Mouse (Mus musculus) lung, postnatal 4 days (tissue): Measurements from ENCODE around the gene Pde4c.

Experiments
- DNase-seq, 2 experiments: peaks; one replicate each; pipeline ENCODE4 v3.0.0; 2021

The Pde4c gene

DNA sequence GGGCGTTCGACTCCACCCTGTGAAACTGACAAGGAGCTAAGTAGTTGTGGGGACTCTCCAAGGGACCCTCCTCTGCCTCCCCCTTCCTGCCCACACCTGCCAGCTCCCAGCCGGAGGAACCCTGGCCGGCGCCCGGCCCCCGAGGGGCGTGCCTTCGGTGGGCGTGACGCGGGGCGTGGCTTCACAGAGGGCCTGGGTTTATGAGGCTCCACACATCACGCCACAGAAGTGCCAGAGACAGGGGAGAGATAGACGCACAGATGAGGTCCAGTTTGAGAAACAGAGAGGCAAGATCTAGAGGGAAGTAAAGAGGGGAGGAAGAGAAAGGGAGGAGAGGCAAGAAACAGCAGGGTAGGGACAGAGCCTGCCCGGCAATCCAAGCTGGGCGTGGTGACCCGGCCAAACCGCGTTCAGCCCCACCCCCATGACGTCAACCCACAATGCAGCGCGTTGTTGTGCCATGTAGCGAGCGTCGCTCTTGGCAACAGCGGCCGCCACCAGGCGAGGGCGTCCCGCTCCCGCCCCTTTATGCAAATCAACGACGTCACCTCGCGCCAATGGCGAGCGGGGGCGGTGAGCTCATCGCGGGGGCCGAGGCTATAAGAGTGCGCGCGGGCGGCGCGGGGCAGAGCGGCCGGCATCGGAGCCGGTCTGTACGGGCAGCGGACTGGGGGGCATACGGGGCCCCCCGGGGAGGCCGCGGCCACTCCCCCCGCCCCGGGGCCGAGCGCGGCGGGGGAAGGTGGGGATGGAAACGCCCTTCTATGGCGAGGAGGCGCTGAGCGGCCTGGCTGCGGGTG, 25.0 kb upstream of the Pde4c start, which contains the start of gene Jund:
TSS of gene Jund (plus strand) at position 640 of the 800 bp plus-strand sequence.
- DNase-seq, result peak; percentile 99 to 100

DNA sequence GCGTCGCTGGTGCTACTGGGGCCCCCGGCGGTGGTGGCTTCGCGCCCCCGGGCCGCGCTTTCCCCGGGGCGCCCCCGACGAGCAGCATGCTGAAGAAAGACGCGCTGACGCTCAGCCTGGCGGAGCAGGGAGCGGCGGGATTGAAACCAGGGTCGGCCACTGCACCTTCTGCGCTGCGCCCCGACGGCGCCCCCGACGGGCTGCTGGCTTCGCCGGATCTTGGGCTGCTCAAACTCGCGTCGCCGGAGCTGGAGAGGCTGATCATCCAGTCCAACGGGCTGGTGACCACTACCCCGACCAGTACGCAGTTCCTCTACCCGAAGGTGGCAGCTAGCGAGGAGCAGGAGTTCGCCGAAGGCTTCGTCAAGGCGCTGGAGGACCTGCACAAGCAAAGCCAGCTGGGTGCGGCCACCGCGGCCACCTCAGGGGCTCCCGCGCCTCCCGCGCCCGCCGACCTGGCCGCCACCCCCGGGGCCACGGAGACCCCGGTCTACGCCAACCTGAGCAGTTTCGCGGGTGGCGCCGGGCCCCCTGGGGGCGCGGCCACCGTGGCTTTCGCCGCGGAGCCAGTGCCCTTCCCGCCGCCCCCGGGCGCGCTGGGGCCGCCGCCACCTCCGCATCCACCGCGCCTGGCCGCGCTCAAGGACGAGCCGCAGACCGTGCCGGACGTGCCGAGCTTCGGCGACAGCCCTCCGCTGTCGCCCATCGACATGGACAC, 24.2 kb upstream of the Pde4c start:
- no peak for DNase-seq

DNA sequence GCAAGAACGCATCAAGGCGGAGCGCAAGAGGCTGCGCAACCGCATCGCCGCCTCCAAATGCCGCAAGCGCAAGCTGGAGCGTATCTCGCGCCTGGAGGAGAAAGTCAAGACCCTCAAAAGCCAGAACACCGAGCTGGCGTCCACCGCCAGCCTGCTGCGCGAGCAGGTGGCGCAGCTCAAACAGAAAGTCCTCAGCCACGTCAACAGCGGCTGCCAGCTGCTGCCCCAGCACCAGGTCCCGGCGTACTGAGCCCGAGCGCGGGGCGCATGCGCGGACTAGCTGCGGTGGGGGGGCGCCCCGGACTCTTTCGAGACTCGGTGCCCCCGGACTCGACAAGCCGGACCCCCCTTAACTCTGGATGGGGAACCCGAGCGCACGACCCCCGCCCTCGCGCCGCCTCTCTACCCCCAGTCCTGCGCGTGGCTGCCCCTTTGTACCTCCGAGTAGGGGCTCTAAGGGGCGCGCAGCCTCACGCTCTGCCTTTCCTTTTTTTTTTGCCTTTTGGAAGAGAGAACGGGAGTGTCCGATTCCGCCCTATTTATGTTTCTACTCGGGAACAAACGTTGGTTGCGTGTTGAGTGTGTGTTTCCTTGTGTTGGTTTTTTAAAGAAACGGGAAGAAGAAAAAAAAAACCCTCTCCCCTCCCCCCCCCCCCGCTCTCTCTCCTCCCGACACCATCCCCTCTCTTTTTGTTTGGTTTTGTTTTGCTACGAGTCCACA, 23.5 kb upstream of the Pde4c start:
- DNase-seq, result peak; percentile 85 to 92

DNA sequence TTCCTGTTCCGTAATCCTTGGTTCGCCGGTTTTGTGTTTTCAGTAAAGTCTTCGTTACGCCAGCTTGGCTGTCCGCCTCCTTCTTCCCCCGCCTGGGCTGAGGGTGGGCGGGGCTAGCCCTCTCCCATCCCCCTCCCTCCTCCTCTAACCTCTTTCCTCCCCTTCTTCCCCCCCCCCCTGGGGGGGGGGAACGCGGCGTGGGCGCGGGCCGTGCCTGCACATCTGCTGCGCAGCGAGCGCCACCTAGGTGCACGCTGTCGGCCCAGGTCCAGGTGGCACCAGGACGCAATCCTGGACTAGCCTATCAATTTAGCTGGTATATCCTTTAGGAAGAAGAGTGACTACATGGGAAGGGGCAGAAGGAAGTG, 23.0 kb upstream of the Pde4c start:
- peak; percentile 93 to 94 for DNase-seq

DNA sequence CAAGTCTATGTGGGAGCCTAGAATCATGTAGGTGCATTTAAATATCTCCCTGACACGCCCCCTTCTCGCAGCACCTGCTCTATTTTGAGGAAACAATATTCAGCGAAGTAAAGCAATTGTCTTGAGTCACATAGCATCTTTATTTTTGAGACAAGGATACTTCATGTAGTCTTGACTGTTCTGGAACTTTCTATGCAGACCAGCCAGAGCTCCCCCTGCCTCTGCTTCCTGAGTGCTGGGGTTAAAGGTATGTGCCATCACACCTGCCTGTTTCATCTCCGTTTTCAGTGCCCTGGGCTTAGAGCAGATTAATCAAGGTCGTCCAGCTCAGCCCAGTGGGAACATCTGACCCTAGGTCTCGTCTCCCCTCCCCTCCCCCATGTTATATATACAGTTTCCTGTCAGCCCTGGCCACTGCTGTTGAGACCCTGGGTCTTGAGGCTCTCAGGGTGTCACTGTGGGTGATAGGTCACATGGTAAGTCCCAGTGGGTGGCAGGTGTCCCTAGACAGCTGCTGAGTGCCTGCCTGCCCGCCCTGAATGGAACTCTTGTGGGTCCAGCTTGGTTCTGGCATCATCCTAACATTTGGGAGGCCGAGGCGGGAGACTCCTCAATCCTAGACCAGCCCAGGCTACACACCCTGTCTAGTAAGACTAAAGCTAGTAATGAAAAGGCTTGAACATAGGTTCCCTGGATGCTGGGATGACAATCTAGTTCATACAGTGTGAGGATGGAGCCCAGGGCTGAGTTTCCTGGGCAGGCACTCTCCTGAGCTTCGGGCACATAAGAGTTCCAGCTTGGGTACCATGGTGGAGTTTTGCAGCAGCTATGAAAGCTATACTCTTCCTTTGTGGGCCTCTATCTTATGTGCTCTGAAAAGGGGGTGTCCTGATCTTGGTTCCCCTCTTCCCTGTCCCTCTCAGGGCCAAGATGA, 22.2 kb upstream of the Pde4c start:
- DNase-seq, result no peak

DNA sequence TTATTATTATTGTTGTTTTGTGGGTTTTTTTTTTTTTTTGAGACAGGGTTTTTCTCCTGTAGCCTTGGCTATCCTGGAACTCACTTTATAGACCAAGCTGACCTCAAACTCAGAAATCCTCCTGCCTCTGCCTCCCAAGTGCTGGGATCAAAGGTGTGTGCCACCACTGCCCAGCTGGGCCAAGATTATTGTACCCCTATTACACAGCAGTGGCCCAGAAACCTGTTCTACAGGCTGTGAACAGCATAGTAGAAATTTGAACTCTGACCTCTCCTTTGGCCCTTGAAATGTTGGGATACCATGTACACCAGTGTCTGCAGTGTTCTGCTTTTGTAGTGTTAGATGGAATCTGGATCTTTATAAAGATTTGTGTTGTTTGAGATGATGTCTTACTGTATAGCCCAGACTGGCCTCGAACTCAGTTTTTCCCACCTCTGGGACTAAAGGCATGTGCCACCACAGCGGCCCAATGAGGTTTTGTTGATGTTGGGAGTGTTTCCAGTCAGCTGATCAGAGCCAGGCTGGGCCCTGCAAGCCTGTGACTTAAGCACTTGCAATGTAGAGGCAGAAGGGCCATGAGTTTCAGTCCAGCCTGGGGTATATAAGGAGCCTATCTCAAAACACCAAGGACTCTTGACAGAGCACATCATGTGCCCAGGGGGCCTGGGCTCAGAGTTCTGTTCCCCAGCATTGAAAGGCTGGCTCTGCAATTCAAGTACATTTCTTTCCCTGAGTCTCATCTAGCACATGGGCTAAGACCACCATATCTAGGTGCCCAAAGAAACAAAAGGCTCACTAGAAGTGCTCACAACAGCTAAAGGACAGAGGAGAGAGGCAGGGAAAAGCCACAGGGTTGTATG, 21.3 kb upstream of the Pde4c start:
- no peak for DNase-seq

DNA sequence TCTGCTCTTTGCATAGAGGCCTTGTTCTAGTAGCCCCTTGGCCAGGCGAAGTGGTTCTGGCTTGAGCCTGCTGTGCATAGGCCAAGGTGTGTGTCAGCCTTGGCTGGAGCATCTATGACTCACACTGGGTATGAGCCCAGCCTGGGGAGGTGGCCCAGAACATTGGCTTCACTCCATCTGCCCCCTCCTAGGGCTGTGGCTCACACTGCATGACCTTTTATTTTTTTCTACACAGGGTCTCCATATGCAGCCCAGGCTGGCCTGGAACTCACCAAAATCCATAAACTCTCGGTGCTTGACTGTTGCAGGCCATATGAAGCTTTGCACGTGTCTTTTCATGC, 20.7 kb upstream of the Pde4c start:
- DNase-seq, result peak; percentile 58 to 72

DNA sequence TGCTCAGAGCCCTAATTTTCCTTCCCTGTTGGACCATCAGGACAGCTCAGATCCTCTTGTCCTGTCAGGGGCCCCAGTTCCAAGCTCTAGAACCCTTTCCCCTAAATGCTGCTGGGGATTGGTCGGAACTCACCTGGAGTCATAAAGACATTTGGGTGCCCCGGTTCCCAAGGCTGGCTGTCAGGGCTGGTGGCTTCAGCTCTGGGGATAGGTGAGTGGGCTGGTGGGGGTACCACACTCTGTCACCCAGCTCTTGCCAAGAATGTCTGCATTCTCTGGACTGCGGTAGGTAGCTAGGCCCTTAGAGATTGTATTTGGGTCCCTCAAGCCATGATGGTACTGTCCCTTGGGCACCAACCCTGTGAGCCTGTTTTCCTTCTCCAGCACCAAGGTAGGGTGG, 20.2 kb upstream of the Pde4c start, which contains the start of gene Iqcn:
TSS of gene Iqcn (plus strand) at position 171 of the 400 bp plus-strand sequence.
- no peak for DNase-seq

DNA sequence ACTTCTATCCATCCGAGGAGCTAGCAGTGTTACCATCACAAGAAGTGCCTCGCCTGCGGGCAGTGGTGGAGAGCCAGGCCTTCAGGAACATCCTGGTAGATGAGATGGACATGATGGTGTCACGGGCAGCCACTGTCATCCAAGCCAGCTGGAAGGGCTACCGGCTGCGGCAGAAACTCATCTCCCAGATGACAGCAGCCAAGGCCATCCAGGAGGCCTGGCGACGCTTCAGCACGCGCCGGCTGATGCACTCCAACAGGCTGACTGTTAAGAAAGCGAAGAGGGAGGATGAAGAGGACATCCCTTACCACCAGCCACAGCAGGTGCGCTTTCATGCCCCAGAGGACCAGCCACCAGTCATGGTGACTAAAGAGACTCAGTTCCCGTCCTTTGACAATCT, 15.2 kb upstream of the Pde4c start:
- no peak for DNase-seq

DNA sequence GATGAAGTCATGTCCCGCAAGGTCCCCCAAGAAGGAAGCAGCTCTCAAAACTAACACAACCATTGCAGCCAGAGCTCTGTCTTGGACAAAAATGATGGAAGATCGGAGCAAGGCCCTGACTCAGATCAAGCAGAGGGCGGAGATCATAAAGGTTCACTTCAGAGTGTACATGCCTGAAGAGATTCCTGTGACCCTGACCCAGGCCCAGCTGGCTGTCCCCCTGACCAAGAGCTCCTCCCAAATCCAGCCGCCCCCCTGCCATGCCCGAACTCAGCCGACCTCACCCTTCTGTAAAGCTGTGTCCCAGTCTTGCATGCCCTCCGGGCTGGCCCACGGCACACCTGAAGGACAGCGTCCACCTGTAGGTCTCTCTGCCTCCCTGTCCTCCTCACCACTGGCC, 13.7 kb upstream of the Pde4c start:
- no peak for DNase-seq

DNA sequence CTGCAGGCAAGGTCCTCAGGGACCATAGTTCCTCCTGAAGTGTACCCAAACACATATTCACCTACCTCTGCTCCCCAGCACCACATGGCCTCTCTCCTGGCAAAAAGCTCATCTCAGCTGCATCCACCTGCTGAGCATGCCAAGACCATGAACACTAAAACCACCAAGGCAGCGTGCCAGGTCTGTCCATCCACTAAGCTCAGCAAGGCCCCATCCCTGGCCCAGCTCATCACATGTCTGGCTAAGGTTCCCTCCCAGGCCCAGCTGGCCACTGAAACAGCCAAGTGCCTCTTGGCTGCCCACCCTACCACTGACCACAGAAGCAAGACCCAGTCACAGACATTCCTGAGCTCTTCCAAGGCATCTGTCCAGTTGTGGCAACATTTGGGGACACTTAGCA, 13.2 kb upstream of the Pde4c start:
- no peak for DNase-seq

DNA sequence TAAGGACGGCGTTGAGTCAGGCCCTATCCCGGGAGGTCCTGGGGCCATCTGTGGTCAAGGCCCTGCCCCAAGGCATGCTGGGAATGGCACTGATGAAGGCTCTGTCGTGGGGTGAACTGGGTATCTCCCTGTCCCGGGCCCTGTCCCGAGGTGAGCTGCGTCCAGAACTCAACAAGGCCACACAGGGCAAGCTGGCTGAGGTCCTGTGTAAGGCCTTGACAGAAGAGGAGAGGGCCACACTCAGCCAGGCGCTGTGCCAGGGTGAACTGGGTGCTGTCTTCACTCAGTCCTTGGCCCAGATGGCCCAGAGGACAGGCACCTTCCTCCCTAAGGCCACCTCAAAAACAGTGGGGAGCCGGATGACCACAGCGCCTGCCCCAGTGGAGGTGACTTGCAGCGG, 12.5 kb upstream of the Pde4c start:
- DNase-seq, result no peak

DNA sequence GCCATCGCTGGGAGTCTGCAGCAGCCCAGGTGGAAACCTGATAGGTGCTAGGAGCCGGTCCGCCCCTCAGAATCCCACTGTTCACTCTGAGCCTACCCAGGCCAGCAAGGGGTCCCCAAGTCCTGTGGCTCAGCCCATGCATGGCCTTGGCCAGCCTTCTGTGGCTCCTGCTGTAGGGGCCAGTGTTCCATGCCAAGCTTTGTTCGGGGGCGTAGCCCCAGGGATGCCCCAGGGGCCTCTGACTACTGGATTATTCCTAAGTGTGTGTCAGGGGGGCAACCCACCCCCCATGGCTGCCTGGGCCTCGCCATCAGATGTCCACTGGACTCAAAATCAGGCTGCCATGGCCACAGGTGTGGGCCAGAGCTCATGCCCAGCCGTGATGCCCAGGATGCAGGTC, 9.5 kb upstream of the Pde4c start:
- DNase-seq, result peak in 1 of 2 experiments; percentile 20

DNA sequence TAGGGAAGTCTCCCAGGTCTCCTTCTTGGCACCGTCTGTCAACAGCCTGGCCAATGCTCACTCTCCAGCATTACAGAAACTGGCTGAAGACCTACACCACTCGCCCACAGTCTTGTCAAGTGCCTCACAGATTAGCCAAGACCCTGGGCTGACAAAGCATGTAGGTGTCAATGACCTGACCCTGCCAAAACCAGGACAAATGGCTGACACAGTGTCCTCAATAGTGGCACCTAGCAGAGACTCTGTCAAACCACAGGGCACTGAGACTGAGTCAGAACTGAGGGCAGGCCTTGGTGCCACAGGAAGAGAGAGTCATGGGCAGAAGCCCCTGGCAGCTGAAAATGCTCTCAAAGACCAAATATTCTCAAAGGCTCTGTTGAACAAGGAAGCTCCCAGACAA, 8.4 kb upstream of the Pde4c start:
- DNase-seq, result no peak

DNA sequence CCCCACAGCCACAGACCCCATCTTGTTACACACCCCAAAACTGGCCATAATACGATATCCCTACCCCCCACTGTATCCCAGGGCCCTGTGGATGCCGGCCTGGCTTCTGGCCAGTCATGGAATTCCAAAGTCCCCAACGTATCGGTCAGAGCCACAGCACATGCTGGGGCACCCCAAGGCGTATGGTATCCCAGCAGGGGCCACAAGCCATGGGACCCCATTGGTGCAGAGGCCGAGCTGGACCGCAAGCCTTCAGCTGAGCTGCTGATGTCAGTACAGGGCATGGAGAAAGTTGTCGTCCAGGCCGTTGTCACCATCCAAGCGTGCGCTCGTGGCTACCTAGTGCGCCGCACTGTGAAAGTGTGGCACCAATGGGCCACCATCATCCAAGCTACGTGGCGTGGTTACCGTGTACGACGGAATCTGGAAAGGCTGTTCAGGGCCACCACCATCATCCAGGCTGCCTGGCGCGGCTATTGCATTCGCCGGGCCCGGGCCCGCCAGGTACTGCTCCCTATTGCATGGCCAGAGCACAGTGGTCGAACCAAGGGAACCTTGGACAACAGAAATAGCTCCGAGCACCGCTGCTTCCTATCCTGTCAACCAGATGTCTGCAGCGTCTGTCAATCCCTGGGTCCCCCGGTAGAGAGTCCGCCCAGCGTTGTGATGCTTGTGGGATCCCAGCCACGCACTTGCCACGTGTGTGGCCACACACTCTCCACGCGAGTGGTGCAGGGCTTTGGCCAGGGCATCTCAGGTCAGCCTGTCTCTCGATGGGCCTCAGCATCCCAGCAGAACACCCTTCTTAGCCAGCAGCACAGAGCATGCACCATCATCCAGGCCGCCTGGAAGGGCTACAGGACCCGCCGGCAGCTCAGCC, 6.8 kb upstream of the Pde4c start:
- DNase-seq, result peak in 1 of 2 experiments; percentile 20

DNA sequence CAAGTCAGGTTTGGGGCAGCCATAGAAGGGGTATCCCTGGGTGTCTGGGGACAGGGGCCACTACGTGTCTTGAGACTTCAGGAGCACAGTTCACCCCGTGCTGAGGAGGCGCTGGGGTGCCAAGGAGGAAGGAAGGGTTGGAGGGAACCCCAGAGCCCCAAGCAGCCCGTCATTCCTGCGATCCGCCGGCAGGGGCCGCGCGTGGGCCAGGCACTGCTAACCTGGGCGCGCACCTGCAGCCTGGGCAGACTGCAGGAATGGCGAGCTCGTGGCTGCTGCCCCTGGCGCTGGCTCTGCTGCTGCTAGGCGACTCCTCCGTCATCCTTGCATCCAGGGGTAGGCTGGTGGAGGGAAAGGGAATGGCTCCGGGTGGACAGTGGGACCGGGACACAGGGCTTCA, 5.2 kb upstream of the Pde4c start, which contains the start of gene Gm3336:
TSS of gene Gm3336 (plus strand) at position 247 of the 400 bp plus-strand sequence.
- DNase-seq, result peak; percentile 75 to 78

DNA sequence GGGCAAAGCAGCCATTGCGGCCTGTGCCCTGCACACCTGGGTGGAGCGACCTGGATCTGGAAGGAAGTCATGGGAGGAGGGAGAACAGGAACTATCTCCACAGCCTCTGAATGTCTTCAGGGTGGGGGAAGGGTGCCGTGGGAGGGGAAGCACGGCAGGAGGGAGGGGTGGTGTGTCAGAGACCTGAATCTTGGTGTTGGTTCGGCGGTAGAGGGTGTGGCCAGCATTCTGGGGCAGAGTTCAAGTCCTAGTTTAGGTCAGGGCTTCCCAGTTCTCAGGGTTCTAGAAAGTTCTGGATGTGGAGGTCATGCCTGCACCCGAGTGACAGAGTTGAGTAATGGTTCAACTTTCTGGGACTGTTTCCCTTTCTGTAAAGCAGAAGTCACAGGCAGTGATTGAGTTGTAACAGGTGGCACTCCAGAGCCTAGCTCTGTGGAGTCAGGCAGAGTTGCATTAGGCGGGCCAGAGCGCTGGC, 3.7 kb upstream of the Pde4c start:
- DNase-seq, result peak; percentile 47 to 53

DNA sequence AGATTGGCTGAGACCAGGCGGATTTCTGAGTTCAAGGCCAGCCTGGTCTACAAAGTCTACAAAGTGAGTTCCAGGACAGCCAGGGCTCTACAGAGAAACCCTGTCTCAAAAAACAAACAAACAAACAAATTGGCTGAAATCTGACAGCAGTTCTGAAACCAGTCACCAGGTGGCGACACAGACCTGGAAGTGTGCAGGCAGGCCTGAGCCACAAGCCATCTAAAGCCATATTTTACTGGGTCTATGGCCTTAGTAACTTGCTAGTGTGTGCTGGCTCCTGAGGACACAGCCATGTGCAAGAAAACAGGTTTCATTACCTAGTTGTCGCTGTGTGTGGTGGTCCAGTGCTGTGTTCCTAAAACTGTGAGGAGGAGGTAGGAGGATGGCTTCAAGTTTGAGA, 2.8 kb upstream of the Pde4c start:
- peak; percentile 63 to 88 for DNase-seq

DNA sequence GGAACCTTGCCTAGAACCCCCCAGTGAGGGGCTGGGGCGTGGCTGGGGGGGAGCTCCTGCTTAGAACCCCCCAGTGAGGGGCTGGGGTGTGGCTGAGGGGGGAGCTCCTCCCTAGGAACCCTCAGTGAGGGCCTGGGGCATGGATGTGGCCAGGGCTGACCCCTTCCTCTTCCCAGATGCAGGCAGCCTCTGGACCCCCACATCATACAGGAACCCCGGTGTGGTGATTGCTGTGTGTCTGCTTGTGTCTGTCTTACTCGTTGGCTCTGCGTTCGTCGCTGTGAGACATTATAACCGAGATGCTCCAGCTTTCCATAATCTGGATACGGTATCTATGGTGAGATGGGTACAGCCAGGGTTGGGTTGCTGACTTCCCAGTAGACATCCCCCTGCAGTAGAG, 1.9 kb upstream of the Pde4c start:
- DNase-seq, result peak in 1 of 2 experiments; percentile 19

DNA sequence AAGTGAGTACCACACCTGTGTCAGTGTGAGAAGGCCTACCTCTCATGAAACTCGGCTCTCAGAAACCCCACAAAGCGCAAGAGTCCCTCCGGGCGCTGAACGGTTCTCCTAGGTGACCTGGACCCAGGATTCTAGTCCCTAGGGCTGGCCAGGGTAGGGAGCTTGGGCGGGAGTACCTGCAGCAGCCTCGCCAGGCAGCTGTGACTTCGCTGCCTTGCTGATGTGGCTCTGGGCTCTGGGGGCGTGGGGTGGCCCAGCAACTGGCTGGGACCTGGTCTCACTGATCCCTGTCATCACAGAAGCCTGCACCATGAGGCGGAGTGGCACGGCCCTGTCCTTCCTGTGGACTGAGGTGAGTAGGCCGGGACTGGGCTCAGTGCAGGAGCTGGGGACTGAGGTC, 696 bp downstream of the Pde4c start:
- DNase-seq, result peak in 1 of 2 experiments; percentile 22
